Mouse (Mus musculus) telencephalon, adult 2 months (tissue): Measurements from ENCODE around the gene Ptprg.

Source experiments
- DNase-seq: peaks from one replicate; pipeline ENCODE4 v3.0.0-alpha.2; 2011; ENCODE audit warnings: low read depth, low spot score

The Ptprg gene

DNA sequence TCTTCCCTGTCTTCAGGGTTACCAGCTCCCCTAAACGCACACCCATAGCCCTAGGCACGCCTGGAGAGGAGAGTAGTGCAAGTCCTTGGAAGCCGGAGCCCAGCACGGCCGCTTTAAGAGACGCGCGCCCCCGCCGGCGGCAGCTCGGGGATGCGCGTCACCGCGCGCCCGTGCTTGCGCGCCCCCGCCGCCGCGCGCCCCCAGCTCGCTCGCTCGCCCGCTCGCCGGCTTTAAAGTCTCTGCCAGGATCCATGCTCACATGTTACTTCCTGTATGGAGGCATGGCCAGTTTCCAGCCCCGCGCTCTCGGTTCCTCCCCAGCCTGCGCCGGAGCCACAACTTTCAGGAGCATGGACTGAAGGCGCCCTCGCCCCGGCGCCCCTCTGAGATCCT is at the start of gene Ptprg:
TSS of gene Ptprg (plus strand) at position 260 of the 393 bp plus-strand sequence.
- peak; percentile 72 for DNase-seq

DNA sequence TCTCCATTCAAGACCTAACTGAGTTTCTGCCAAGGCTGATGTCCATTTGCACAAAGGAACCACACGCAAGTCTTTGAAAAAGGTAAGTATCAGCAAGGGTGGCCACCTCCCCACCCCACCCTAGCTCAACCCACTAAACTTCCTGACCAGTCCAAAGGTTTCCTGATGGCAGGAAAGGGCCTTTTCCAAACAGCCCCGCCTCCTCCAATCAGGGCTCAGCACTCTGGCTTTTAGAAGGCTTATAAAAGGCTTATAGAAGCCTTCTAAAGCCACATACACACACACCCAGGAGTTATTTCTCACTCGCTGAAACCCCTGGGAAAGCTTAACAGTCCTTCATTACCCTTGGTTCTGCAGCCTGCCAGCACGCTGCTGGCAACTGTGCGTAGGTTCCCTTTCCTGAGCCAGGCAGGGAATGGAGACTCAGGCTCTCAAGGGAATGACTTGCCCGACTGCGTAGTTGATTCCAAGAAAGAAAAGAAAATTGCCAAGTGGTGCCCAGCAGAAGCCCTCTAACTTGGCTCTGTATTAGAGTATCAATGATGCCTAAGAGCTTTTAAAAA is 49.4 kb upstream of the Ptprg start:
- DNase-seq: no peak

DNA sequence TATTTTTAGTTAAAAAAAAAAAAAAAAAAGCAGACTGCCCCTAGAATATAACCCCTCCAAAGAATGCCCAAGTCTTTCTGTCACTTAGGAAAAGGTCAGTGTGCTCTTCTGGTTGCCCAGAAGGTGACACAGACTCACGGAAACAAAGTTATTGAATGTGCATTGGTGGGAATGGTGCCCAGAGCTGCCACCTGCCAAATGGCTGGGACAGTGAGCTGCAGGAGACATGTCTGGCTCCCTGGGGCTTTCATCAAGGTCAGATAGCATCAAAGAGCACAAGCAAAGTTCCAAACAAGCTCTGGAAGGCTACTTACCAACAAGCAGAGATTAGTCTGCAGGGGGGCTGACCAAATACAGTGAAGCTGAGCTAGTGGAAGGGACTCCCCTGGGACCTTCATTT is 43.2 kb upstream of the Ptprg start:
- DNase-seq: no peak

DNA sequence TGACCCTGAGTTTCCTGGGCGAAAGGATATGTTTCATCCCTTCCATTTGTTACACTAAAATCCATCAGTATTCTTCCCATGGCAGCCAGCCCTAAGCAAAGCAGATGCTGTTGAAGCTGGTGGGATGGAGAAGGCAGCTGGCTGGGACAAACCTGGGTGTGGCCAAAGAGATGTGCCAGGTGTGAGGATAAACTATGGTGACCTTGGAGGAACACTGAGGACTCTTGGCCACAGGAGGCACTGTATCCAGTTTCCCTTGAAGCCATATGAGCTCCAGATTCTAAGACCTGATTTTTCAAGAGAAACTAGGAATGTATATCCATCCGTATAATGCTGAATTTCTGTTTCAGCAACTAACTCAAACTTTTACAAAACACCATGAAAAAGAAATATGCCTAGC is 34.2 kb upstream of the Ptprg start:
- DNase-seq: no peak

DNA sequence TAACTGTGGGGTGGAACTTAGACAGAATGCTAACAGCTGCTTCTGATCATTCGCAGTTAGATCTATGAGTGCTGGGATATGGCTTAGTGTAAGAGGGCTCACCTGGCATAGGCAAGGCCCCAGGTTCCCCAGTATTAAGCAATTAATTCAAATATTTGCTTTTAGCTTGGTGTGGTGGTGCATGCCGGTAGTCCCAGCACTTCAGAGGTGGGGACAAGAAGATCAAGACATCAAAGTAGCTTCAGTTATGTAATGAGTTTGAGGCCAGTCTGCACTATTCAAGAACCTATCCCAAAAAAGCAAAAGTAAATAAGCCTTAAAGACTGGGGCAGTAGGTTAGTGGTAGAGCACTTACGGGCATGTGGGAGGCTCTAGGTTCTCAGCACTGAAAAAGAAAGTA is 30.3 kb upstream of the Ptprg start:
- no peak for DNase-seq

DNA sequence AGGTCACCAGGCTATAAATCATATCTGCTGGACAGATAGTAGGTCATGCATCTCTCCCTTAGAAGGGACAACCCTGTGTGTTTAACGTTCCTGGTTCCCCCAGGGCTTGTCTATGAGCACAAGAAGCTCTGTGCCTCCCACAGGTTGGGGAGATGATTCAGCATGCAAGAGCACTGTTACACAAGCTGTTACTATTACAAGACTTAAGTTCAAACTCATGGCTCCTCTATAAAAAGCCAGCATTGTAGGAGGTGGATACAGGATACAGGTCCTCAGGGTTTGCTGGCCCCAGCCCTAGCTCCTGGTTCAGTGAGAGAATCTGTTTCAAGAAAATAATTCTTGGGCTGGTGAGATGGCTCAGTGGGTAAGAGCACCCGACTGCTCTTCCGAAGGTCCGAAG is 23.7 kb upstream of the Ptprg start:
- peak; percentile 13 for DNase-seq

DNA sequence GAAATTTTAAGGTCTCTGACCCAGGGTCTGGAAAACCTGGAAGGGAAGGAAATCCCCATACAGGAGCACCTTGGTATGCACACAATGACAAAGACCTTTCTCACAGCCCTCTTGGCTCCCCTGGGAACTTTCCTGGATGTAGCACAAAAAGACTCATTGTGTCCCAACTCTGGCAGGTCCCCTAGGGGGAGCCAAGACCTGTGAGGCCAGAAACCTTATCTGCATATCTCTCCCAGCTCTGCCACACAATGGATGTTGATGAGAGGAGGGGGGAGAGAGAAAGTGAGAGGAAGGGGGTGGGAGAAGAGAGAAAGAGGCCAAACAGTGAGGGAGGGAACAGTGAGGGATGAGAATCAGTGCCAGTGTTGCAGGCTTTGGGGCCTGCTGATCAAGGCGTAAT is 18.9 kb upstream of the Ptprg start:
- no peak for DNase-seq

DNA sequence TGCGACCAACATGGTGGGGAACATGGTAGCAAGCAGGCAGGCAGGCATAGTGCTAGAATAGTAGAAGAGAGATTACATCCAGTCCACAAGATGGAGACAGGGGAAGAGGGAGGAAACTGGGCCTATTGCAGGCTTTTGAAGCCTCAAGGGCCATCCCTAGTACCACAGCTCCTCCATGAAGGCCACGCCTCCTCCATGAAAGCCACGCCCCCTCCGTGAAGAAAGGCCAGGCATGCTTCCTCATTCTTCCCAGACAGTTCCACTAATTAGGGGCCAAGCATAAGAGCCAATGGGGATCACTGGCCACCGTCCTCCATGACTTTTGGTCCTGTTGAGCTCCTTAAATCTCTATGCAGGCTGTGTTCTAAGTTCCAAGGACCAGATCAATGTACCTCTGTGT is 17.2 kb upstream of the Ptprg start:
- no peak for DNase-seq

DNA sequence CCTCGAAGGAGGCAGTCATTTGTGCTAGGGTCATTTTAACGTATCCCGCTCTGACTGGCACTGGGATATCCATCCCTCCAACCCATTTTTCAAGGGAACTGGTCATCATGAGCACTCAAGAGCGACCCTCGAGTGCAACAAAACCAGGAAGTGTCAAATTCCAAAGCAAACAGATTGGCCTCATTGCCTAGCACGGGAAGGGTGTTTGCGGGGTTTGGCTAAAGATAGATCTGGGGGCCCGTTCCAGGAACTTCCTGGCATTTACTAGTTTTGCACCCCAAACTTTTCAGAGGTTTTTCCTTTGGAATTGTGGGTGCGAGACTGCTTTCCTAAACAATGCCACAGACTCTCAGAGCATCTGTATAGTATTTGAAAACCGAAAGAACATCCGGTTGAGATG is 1.4 kb upstream of the Ptprg start:
- DNase-seq: no peak

DNA sequence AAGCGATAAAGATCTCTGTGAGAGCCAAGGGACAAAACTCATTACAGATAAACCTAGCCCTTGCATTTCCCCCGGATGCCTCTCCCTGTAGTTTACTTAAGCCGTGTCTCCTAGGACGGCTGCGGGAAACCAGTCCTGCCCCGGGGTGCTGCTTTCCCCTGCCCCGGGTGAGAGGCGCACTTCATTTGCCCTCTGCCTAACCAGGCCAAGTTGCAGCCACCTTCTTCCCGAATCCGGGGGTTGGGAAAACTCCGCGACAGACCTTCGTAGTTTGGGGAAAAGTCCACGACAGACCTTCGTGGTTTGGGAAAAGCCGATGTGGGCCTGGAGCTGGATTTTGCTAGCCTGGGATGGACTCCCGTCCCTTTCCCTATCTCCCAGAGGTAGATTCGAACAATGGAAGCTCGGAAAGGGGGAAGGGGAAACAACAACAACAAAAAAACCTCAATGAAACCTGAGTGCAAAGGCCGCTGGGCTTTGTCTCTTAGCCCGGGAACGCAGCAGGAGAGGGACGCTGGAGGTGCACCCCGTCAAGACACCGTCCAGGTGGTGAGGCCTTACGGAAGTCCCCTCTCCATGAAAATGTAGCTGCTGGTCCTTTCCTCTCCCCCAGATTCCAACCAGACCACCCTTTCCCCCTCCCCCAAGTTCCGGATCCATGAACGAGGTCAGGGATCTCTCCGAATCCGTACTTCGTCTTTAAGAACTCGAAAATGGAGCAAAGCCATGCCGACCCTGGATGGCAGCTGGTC is 635 bp upstream of the Ptprg start:
- peak; percentile 13 for DNase-seq

DNA sequence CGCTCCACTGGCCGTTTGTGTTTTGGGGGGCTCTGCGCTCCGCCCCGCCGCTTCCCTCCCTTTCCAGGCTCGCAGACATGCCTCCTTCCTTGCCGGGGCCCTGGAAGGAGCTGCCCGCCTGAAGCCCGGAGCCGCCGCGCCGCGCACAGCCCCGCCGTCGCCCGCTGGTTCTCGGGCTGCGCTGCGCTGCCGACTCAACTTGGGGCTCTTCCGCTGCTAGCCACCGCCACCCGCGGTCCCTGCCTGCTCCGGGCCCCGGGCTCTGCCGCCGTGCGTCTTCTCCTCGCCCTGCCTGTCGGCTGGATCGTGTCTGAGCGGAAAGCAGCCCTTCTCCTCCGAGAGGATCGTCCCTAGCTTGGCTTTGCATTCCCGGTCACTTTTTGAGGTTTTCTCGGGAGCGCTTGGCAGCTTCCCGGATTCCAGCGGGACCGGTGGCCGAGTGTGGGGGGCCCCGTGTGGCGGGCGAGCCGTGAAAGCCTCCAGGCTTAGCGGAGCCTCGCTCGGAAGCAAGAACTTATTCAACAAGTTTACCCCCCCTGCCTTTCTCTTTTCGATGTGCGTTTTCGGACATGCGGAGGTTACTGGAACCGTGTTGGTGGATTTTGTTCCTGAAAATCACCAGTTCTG is 460 bp downstream of the Ptprg start:
- DNase-seq: no peak

DNA sequence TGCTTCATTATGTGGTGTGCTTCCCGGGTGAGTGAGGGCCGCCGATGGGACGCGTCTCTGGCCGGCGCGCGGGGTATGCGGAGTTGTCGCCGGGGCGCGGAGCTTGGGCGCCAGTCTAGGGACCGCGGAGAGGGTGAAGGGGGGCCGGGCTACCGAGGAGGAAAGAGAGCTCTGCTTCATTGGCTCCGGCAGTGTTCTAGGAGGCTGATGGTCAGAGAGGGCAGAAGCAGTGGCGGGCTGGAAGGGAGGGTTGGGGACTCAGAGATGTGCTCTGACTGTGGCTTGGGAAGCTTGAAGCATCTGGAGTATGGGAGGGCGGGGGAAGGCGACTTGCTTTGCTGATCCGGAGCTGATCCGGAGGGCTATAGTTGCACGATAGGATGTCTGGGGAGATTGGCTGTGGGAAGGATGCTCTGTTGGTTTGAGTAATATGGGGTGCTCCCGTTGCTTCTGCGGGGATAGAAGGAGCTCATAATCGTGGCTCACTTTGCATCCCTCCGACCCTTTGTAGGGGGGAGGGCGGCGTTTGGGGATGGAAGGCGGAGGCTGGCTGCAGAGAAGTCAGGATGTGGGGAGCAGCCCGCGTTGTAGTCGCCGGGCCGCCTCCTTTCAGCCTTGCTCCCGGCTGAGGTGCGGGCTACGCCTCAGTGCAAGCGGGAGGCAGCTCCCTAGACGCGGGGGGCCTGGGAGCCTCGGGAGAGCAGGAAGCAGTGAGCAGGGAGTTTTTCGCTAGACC is 1.1 kb downstream of the Ptprg start:
- peak; percentile 26 for DNase-seq

DNA sequence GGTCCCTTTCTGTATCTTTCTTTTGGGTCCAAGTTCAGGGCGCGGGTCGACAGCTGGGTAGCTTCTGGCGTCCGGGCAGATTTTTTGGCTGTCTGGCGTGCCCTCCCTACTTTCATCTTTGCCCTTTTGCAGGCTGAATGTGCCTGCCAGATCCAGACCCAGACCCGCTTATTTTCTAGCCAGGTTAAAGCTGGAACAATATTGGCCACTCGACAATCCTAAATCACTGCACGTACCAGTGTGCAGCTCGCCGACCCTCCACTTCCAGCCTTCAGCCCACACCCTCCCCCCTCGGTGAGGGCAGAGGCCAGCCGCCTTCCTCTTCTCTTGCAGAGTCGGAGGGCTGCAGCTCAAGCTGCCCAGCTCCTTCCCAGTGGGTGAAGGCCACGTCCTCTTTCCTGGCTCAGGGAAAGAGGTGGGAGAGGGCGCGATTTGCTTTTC is 1.7 kb downstream of the Ptprg start:
- no peak for DNase-seq

DNA sequence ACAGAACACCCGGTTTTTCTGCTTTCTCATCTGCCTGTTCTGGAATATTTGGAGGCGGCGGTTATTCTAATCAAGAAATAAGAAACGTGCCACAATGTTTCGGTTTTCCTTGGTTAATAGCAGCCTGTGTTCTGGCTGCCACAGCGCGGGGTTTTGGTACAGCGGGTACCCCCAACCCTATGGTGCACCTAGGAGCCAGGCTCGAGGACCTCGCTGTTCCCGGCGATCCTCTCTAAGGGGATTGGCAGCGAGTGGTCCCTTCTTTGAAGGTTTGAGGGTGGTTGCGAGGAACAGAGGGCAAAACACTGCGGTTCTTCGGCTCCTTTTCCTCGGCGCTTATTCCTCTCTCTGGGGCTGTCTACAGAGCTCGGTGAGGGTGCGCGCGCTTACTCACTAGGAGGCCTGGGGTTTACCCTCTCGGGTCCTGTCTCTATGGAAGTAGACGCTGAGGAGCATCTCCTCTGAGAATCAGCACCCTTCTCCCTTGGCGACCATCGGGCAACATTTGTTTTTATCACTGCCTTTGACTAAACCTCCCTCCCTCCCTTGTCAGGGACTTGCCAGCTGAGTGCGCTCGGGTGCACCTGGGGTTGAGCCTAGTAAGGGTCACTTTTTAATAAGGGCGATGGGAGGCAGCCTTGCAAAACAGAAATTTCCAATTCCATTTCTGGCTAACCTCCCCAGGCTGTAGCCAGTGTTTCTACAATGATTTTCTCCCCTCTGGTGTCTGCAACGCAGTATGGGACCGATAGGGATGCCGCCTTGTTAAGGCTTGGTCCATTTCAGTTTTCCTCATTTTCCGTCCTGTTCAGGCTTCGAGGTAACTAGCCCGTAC is 2.4 kb downstream of the Ptprg start:
- DNase-seq: no peak

DNA sequence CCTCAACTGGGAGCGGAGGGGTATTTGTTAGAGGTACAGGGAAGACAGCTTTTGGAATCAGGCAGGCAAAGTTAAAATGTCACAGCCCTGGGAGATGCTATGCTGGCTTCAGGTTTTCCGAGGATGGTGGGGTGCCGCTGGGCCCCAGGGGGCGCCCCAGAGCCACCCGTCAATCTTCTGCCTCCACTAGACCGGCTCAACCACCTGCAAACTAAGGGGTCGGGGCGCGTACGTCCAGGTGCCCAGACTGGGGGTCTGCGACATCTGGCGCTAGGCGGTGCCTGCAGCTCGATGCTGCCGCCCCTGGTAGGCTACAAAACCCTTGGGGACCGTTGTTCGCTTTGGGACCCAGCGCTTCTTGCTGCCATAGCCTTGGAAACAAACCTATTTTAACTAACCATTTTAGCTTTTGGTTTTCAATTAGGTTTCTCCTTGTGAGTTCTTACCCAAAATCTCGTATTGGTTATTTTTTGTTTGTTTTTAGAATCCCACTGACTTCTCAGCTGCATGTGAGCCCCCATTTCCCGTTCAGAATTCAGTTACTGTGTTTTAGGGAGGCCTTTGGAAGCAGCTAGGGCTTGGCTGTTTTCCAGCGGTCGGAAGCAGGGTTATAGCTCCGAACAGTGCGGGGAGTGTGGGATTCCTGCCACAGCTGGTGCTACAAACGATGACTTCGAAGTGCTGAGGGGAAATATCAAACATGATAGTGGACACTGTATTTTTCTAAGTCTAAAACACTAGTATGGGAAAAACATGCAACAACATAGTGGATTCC is 3.2 kb downstream of the Ptprg start:
- DNase-seq: peak; percentile 33

DNA sequence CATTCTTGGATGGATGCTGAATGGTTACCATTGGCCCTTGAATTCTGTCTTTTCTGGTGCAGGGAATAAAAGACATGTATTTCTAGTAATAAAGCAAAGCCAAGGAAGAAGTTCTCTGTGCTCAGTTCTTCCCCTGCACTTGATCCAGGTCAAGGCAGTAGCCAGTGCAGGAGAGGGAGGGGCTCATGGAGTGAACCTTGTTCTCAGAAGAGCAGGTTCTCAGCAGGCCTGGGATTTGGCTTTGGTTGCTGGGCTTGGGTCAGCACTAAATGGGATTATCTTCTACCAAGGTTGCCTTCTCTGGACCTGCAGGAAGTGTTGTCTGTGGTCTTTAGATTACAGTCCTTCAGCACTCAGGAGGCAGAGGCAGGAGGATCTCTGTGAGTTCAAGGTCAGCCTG is 5.2 kb downstream of the Ptprg start:
- no peak for DNase-seq

DNA sequence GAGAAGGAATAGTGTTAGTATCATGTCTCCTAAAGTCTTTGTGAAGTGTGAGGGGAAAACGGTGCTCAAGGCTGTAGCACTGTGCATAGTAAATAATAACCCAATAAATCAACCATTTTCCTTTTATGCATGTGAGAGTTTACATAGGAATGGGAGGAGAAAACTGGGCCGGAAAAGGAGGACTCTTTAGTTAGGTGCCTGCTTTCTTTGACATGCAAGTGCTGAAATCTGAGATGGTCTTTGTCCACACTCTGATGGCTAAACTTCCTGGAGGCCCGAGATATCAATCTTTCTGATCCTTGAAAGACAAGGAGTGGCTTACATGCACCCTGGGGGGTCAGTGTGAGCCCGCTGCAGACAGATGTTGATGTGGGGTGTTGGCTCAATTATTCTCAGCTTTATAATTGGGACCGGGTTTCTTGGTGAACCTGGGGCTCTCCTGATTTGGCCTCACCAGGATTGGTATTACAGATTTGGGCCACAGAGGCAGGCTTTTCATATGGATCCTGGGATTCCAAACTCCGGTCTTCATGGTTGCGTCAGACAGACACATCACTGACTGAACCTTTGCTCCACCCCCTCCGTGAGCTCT is 7.4 kb downstream of the Ptprg start:
- no peak for DNase-seq

DNA sequence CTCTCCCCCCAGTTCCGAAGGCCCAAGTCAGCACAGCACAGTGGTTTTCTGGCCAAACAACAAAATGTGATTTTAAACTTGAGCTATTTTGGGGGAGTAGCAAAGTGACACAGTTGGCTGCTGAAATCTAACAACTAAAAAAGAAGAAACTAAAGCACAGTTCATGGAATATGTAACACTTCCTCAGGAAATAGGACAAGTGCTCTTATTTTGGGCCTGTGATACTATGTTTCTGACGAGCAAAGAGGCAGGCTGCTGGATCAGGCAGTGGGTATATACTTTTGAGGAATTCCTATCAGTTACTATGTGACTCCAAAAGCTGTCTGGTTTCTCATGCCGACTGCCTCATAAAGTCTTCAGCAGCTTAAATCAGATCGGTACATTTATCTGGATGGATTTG is 8.1 kb downstream of the Ptprg start:
- DNase-seq: peak; percentile 28

DNA sequence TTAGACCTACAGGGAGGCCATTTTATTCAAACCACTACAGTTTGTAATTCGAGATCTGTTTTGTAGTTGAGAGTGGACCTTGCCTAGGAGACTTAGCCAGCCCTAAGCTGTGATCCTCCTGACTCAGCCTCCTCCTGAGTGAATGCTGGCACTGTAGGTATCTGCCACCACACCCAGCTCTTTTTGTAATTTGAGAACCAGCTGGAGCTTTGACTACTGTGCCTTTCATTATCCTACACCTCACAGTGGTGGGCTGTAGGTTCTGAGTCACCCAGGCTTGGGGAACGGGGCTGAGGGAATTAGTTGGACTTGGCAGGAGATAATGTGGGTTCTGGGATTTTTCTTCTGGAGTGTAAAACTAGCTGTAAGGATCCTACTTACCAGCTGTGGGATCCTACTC is 9.5 kb downstream of the Ptprg start:
- peak; percentile 55 for DNase-seq

DNA sequence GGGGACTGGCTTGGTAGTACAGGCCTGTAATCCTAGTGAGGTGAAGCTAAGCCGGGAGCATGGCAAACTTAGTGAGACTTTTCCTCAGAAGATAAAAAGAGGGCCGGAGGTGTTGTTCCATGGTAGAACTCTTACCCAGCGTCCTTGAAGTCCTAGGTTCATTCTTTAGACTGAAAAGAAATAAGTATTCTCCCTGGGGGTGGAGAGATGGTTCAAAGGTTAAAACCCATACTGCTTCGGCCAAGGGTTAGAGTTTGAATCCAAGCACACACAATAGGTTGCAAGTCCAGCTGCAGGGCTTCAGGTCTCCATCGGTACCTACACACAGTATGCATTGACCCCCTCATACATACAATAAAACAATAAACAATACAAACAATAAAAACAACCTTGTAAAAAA is 10.3 kb downstream of the Ptprg start:
- DNase-seq: no peak
